Mouse (Mus musculus): ENCODE data around the gene 2700097O09Rik. TPM values are rescaled to one million over a fixed set of nuclear protein-coding genes. Genes with fewer than 3 reads are reported as not detected.

Gene 2700097O09Rik
- polyA plus RNA-seq, 1 experiment, result 21.2 TPM

Other genes starting within 250 kb of the 2700097O09Rik start
- 107 and 161 TPM in 2 replicates for gene Cfl2, start 217.2 kb downstream of the 2700097O09Rik start, polyA plus RNA-seq (2012; rRNA removed)
- gene Gm20403, start 93.6 kb downstream of the 2700097O09Rik start, polyA plus RNA-seq (2012; rRNA removed), result not detected in 2 replicates
- gene Baz1a, start 65.8 kb downstream of the 2700097O09Rik start, polyA plus RNA-seq (2012; rRNA removed), result 7.1 and 9.8 TPM in 2 replicates
- 62.8 and 78.5 TPM in 2 replicates for gene Srp54a, start 152 bp upstream of the 2700097O09Rik start, polyA plus RNA-seq (2012; rRNA removed)
- 27.9 and 31.6 TPM in 2 replicates for gene Fam177a, start 44.4 kb upstream of the 2700097O09Rik start, polyA plus RNA-seq (2012; rRNA removed)
- gene Srp54b, start 75.0 kb upstream of the 2700097O09Rik start, polyA plus RNA-seq (2012; rRNA removed), result 30.0 and 32.3 TPM in 2 replicates
- gene 1700047I17Rik2, start 119.5 kb upstream of the 2700097O09Rik start, polyA plus RNA-seq (2012; rRNA removed), result not detected in 2 replicates
- gene Srp54c, start 150.1 kb upstream of the 2700097O09Rik start, polyA plus RNA-seq (2012; rRNA removed), result 51.7 and 52.6 TPM in 2 replicates
- 12.3 and 12.9 TPM in 2 replicates for gene 1110008L16Rik, start 219.5 kb upstream of the 2700097O09Rik start, polyA plus RNA-seq (2012; rRNA removed)
- 8.9 and 9.0 TPM in 2 replicates for gene Ppp2r3c, start 222.9 kb upstream of the 2700097O09Rik start, polyA plus RNA-seq (2012; rRNA removed)